Mouse (Mus musculus): Measurements from ENCODE around the gene Olfr1258.

DNA sequence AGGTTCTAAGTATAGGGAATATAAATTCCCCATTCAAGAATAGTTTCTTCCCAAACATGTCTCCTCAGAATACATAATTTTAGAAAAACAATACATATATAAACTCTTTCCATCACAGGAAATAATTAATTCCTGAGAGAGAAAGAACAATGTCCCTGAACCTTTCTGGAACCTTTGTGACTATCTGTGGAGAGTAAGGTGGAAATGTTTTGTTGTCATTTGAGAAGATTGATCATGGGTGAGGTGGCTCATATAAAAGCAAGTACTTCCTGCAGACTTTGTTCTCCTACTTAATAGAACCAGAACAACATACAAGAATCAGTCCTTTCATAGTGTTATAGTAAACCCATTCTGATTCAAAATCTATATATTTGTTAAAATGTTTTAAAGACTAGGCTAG lies at the start of gene Olfr1258:
- TF ChIP-seq CTCF (IDR thresholded peaks at IDR 0.05; ENCODE audit: low read depth, low read length) (no peak), POLR2A (IDR thresholded peaks at IDR 0.05; ENCODE audit: borderline replicate concordance, low read depth, low read length) (no peak)

Data from bone marrow macrophage, adult 2 months (primary cell).